Mouse (Mus musculus) liver, embryonic 14.5 days (tissue): ENCODE data around the gene Zfp950.

ENCODE experiments used
- CTCF ChIP-seq: IDR thresholded peaks from 2 replicates; pipeline ENCODE4 v1.5.1; 2016; ENCODE audit warnings: antibody characterized with exemption, low read depth, control low read depth
- EP300 ChIP-seq: IDR thresholded peaks from 2 replicates; pipeline ENCODE4 v1.6.1; 2016; ENCODE audit warnings: antibody characterized with exemption, low read depth

DNA sequence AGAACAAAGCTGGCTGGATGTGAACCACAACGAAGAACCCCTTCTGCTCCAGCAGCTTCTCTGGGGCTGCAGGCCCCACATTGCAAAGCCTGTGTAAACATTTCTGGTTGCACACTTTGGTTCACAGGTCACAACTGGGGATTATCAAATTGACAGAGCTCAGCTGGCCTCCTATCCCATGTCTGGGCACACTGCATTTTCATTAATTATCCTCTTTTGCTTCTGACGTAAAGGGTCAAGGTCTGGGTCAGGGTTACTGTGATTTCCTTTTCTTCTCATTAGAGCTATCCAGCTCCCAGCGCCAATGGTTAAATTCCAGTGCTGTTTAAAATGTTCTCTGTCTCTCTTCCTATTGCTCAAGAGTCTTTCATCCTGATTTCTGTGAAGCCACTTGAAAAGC is 83.1 kb downstream of the Zfp950 start:
- no peak for TF ChIP-seq CTCF
- no peak for TF ChIP-seq EP300
